Mouse (Mus musculus) erythroblast, adult 5-6 weeks (primary cell): ENCODE results near the gene Gins1. TPM values are rescaled to one million over a fixed set of nuclear protein-coding genes. Genes with fewer than 3 reads are reported as not detected.
A peak's percentile ranks its signal among the peaks of the same experiment; 100 is the strongest.

Experiments used
- ATAC-seq: replicated peaks from 2 replicates; pipeline ENCODE4 v1.8.0; 2016; ENCODE audit warnings: moderate number of reproducible peaks, mild to moderate bottlenecking, moderate TSS enrichment, inconsistent platforms; ENCODE audit not compliant: poor library complexity, low FRiP score, severe bottlenecking
- total RNA-seq, 2 experiments: library from RNA; stranded (forward) in 1 of 2; stranded (reverse) in 1 of 2; fragments of 150-400 nt in 1 of 2; fragments of 200-764, 138-1000 nt in 1 of 2; gene quantifications; 2 replicates each; pipeline versions ENCODE4 v1.2.3 to v1.2.4; 2015 to 2017; ENCODE audit warnings: low replicate concordance in 2 of 2

The Gins1 gene
- total RNA-seq, 2 experiments from 2014 or later = 6.0 to 21.1 TPM

DNA sequence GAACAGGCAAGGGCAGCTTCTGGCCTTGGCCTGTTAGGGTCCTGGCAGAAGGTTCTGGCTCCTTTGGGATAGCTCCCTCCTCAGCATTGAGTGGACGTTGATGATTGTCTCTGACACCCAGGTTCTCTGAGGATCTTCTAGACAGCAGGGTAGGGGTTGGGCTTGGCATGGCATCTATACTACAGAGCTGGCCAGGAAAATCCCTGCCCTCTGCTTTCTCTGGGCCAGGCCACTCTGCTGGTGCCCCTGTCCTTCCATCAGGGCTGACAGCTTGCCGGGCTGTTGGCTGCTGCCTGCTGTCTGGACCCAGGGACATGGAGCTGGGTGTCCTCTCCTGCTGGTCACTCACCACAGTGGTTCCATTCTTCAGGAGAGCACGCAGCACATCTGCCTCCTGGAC is 44.5 kb downstream of the Gins1 start:
- ATAC-seq = no peak

- ATAC-seq = 0 out of 2 replicates have a peak, but pooled peaks have one; percentile 12
Measured at GRCm38 (mm10) chr2:150950056-150950455, 44.9 kb downstream of the Gins1 start.

- no peak for ATAC-seq
Measured at GRCm38 (mm10) chr2:150951201-150951600, 46.0 kb downstream of the Gins1 start.

DNA sequence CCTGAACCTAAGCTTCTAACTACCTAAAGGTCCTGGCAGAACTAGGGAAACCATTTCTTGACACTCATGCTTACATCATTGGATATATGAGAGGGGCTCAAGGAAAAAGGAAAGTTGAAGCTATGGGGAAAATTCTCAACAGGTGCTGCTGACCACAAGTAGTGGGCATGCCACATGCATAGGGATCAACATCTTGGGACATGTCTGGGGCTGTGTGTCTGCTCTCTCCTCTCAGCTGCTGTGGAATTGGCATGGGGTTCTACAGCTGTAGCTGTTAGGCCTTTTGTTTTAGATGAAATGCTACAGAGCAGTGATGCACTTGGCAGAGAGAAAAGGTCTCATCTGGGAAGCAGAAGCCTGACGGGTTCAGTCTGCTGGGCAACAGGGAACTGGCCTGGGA is 50.7 kb downstream of the Gins1 start:
- no peak for ATAC-seq

DNA sequence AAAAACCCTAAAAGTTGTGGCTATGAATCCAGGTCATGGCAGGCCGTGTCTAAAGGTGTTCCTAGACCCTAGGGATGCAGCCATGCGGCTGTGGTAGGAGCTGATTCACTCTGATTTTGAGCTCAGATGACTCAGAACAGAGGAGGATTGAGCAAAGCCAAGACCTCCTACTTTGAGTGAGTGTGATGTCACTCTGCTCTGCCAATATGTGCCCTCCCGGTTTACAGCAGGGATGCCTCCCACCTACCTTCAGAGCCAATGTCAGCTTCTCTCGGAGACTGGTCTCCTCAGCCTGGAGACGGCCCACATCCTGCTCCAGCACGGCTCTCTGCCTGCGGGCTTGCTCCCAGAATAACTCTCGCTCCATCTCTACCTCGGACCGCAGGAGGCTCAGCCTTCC is 54.3 kb downstream of the Gins1 start:
- ATAC-seq = no peak

DNA sequence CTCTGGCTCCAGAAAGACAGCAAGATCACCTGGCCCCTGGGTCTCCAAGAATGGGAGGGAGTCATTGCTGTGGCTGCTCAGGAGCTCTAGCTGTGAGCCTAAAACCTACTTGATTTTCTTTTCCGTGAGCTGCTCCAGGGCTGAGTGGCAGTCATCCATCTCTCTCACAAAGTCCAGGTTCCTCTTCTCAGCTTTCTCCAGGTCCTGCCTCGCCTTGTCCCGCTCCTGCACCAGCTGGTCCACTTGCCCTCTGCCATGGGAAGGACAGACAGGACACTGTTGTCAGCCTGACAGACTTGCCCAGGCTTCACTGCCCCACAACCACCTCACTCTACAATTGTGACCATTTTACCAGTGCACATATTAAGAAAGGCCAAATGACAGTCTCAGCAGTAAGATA is 58.0 kb downstream of the Gins1 start:
- ATAC-seq = no peak

DNA sequence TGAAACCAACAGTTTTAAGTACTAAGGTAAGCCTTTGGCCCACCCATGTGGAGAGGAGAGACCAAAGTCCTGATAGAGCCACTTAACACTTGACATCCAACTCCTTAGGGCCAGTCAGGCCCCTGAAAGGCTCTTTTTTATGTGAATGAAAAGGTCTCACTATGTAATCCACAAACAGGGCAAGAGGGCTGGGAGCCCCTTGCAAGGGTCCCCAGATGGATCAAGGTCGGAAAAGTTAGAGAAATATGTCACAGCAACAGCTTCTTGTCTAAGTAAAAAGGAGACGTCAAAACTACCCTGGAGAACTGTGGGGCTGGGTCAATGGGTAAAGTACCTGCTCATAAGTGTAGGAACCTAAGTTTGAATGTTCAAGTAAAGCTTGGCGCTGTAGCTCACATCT is 59.4 kb downstream of the Gins1 start:
- ATAC-seq = no peak

DNA sequence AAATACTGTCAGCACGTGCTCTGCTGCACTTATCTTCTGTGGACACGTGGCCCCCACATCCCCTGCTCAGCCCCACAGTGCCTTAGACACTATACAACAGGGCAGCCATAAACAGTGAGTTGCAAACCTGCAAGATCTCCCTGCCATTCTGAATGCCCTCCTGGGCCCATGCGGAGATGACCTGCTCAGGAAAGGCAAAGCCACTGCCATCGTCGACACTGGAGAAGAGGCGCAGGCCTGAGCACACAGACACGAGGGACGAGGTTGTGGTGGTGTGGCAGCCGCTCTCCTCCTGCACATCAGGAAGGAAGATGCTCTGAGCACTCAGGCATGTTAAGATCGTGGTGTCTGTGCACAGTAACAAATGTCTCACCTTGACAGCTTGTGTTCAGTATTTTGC is 60.8 kb downstream of the Gins1 start:
- ATAC-seq = no peak

GRCm38 (mm10) chr2:150967491-150967890 is 62.3 kb downstream of the Gins1 start:
- no peak for ATAC-seq

GRCm38 (mm10) chr2:150969231-150969630 is 64.0 kb downstream of the Gins1 start:
- ATAC-seq = no peak

- ATAC-seq = no peak
Measured at GRCm38 (mm10) chr2:150971856-150972255, 66.7 kb downstream of the Gins1 start.

GRCm38 (mm10) chr2:150972681-150973080 is 67.5 kb downstream of the Gins1 start:
- ATAC-seq = no peak

- no peak for ATAC-seq
Measured at GRCm38 (mm10) chr2:150973401-150974115, 68.4 kb downstream of the Gins1 start.

GRCm38 (mm10) chr2:150976871-150977270 is 71.7 kb downstream of the Gins1 start:
- peak; percentile 61 for ATAC-seq

DNA sequence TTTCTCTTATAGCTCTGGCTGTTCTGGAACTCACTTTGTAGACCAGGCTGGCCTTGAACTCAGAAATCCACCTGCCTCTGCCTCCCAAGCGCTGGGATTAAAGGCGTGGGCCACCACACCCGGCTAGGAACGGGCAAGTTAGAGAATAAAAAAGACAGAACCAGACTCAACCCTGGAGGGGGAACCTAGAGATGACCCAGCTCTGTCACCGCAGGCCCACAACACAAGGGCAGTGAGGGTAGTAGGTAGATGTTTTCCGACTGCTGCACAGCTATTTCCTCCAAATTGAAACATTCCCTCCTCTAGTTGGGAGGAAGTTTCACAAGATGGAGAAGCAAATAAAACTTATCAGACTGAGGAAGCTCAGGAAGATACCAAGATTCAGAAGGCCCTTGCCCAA is 72.5 kb downstream of the Gins1 start:
- ATAC-seq = no peak

GRCm38 (mm10) chr2:150978791-150979190 is 73.6 kb downstream of the Gins1 start:
- ATAC-seq = no peak

DNA sequence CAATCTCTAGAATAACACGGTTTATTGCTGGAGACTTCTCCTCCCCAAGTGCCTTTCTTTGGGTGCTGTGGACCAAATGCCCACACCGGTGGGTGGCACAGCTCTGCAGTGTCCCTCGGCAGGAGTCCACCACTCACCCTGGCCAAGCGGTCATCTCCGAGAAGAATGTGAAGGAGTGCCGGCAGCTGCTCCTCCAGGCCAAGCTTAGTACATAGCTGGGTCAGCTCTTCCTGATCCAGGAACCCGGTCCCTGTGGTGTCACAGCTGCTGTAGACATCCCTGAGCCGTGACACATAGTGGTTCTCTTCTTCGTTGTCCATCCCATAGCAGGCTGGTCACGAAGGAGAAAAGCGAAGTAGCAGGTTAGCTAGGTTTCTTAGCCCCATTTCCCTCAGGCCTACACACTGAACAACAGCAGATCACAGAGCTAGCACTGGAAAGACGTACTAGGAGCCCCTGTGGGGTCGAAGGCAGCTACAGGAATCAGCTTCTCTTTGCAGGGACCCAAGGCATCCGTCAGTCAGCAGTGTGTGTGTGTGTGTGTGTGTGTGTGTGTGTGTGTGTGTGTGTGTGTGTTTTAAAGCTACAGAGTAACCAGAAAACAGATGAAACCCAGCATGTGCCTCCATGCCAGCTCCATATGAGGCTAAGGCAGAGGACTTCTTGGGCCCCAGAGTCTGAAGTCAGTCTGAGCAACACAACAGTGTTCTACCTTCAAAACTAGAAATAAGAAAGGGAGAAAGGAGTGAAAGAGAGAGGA is 74.8 kb downstream of the Gins1 start:
- no peak for ATAC-seq
